Mouse (Mus musculus): ENCODE results near the gene Nmt1.

GRCm38 (mm10) chr11:103081631-103082030 is 53.6 kb downstream of the Nmt1 start:
- no peak for TF ChIP-seq CTCF (IDR thresholded peaks at IDR 0.05)
- TF ChIP-seq EP300 (IDR thresholded peaks at IDR 0.05; ENCODE audit: insufficient read depth, low read depth, low read length) = no peak
- no peak for TF ChIP-seq POLR2A (IDR thresholded peaks at IDR 0.05; ENCODE audit: insufficient read depth, low read depth, low read length)
